Mouse (Mus musculus) T-cell, adult 2 months (primary cell): ENCODE data around the gene Etv1.

Experiments
- DNase-seq: peaks from one replicate; pipeline ENCODE4 v3.0.0; 2022; ENCODE audit warnings: low spot score

Gene Etv1

GRCm38 (mm10) chr12:38779186-38779777 lies at the start of gene Etv1:
Gene Etv1, plus strand, starts transcription at chr12:38779380.
- DNase-seq, result peak; percentile 35

- DNase-seq, result no peak
These were observed 49.5 kb upstream of the Etv1 start for GRCm38 (mm10) chr12:38729661-38730060.

GRCm38 (mm10) chr12:38730791-38731190 lies 48.4 kb upstream of the Etv1 start:
- no peak for DNase-seq

- DNase-seq, result no peak
These were observed 19.9 kb upstream of the Etv1 start for GRCm38 (mm10) chr12:38759322-38759721.

GRCm38 (mm10) chr12:38777316-38777715 lies 1.9 kb upstream of the Etv1 start:
- DNase-seq, result no peak

- DNase-seq, result no peak
These were observed 1.3 kb upstream of the Etv1 start for GRCm38 (mm10) chr12:38777957-38778298.

GRCm38 (mm10) chr12:38778299-38779075 lies 693 bp upstream of the Etv1 start:
- DNase-seq, result peak; percentile 47

- no peak for DNase-seq
These were observed 1.1 kb downstream of the Etv1 start for GRCm38 (mm10) chr12:38780006-38780954.

GRCm38 (mm10) chr12:38780955-38781304 lies 1.8 kb downstream of the Etv1 start:
- no peak for DNase-seq

- no peak for DNase-seq
These were observed 2.5 kb downstream of the Etv1 start for GRCm38 (mm10) chr12:38781686-38782085.

- no peak for DNase-seq
These were observed 4.1 kb downstream of the Etv1 start for GRCm38 (mm10) chr12:38783291-38783690.

GRCm38 (mm10) chr12:38784221-38784620 lies 5.0 kb downstream of the Etv1 start:
- no peak for DNase-seq

GRCm38 (mm10) chr12:38786571-38786970 lies 7.4 kb downstream of the Etv1 start:
- DNase-seq, result no peak

- no peak for DNase-seq
These were observed 8.5 kb downstream of the Etv1 start for GRCm38 (mm10) chr12:38787704-38788103.

GRCm38 (mm10) chr12:38788621-38789020 lies 9.4 kb downstream of the Etv1 start:
- DNase-seq, result no peak

- DNase-seq, result no peak
These were observed 10.7 kb downstream of the Etv1 start for GRCm38 (mm10) chr12:38789789-38790355.

- DNase-seq, result no peak
These were observed 13.9 kb downstream of the Etv1 start for GRCm38 (mm10) chr12:38793076-38793475.

GRCm38 (mm10) chr12:38793697-38794096 lies 14.5 kb downstream of the Etv1 start:
- no peak for DNase-seq

GRCm38 (mm10) chr12:38807031-38807430 lies 27.9 kb downstream of the Etv1 start:
- no peak for DNase-seq

GRCm38 (mm10) chr12:38812392-38812791 lies 33.2 kb downstream of the Etv1 start:
- no peak for DNase-seq

GRCm38 (mm10) chr12:38814010-38814786 lies 35.0 kb downstream of the Etv1 start:
- DNase-seq, result no peak

- DNase-seq, result no peak
These were observed 37.1 kb downstream of the Etv1 start for GRCm38 (mm10) chr12:38816235-38816634.
